Mouse (Mus musculus): ENCODE measurements around the gene Dnmt3l. TPM values are rescaled to one million over a fixed set of nuclear protein-coding genes. Genes with fewer than 3 reads are reported as not detected.
A peak's percentile ranks its signal among the peaks of the same experiment; 100 is the strongest.

Dnmt3l gene
- polyA plus RNA-seq, 1 experiment from 2014 or later = not detected

DNA sequence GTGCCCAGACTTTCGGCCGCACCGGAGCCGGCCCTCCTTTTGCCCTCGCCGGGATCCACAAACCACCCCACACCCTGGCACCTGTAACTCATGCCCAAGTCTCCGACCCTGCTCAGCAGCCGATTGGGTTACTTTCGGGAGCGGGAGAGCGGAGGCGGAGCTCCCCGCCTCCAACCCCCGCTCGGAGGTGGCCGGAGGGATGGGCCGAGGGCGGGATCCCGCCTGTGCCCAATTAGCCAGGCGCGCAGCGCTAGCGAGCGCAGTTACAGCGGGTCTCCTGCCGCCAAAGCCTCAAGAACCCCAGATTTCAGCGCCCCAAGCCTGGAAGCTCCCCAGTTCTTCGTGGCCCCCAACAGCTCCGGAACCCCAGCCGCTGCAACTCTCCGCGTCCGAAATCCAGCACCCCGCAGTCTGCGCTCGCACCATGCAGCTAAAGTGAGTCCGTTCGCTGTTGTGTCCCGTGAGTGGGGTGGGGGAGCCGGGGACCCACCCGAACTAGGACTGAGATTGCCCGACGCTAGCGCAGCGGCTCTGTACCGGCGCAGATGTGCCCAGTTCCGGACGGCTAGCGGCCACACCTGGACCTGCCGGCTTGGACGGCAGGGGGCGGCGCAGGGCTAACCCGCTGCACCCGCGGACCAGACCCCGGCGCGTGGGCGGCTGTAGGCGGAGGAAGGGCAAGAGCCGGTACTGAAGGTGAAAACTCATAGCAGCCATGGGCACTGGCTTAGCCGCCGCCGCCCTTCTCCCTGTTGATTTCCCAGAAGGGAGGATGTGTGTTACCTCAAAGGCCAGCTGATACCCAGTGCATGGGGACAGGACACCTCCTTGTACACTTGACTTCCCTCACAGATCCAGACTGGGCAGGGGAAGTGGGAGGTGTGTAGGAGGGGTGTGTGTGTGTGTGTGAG is 27.6 kb downstream of the Dnmt3l start, which contains the start of gene Icosl:
Gene Icosl (plus strand): TSS at position 202 of the 911 bp plus-strand sequence.
- H3K9me3 ChIP-seq (ENCODE audit: control insufficient read depth, low read length) = no peaks in the 10 kb centered on the region
- ATAC-seq (ENCODE audit: low FRiP score) (peak; percentile 84), DNase-seq (ENCODE audit: low spot score) (peak; percentile 44)
- peaks cover 8% of the 10 kb centered on the region; the same call in 1 of the 2 replicates for H3K4me1 ChIP-seq (replicated peaks; ENCODE audit: control insufficient read depth, insufficient read depth, low read length)
- no peaks in the 10 kb centered on the region for H3K36me3 ChIP-seq (replicated peaks; ENCODE audit: control insufficient read depth, insufficient read depth)
- peak within 1 kb of the TSS; percentile 98 for H3K4me2 ChIP-seq (replicated peaks)
- H3K4me3 ChIP-seq (replicated peaks; ENCODE audit: low read length) = peak within 1 kb of the TSS; percentile 50
- peak within 1 kb of the TSS; percentile 57 for H3K9ac ChIP-seq
- H3K27me3 ChIP-seq (ENCODE audit: control insufficient read depth, insufficient read depth, low read length) = peaks cover 26% of the 10 kb centered on the region
- H3K27ac ChIP-seq = no peak within 1 kb of the TSS
- WGBS = under 1% methylated on average over 66 of the region's 66 CpGs

- ATAC-seq (ENCODE audit: low FRiP score) (no peak), DNase-seq (ENCODE audit: low spot score) (no peak)
- Histone ChIP-seq H3K4me3 (replicated peaks; ENCODE audit: low read length) (no peak overlapping the region), H3K9me3 (ENCODE audit: control insufficient read depth, low read length) (no peaks in the 10 kb centered on the region), H3K4me2 (replicated peaks) (no peak overlapping the region), H3K27ac (no peak overlapping the region), H3K9ac (no peak overlapping the region), H3K27me3 (ENCODE audit: control insufficient read depth, insufficient read depth, low read length) (peaks cover 16% of the 10 kb centered on the region), H3K36me3 (replicated peaks; ENCODE audit: control insufficient read depth, insufficient read depth) (no peaks in the 10 kb centered on the region), H3K4me1 (replicated peaks; ENCODE audit: control insufficient read depth, insufficient read depth, low read length) (peaks cover 5% of the 10 kb centered on the region; the same call in 1 of the 2 replicates)
- WGBS = 82% methylated on average over 4 of the region's 4 CpGs
Measured at GRCm38 (mm10) chr10:78074151-78074550, 32.4 kb downstream of the Dnmt3l start.

DNA sequence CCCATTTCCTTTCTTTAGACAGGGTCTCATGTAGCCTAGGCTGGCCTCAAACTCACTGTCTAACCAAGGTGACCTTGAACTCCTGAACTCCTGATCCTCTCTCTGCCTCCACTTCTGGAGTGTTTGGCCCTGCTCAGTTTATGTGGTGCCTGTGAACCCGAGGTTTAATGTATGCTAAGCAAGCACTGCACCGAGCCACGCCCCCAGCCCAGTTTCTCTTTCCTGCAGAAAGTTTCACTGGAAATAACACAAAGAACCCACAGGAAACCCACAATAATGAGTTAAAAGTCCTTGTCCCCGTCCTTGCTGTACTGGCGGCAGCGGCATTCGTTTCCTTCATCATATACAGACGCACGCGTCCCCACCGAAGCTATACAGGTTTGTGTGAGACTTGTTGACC is 33.2 kb downstream of the Dnmt3l start:
- Histone ChIP-seq H3K27me3 (ENCODE audit: control insufficient read depth, insufficient read depth, low read length) (peaks cover 8% of the 10 kb centered on the region), H3K36me3 (replicated peaks; ENCODE audit: control insufficient read depth, insufficient read depth) (no peaks in the 10 kb centered on the region), H3K4me1 (replicated peaks; ENCODE audit: control insufficient read depth, insufficient read depth, low read length) (no peaks in the 10 kb centered on the region), H3K9me3 (ENCODE audit: control insufficient read depth, low read length) (no peaks in the 10 kb centered on the region), H3K27ac (no peak overlapping the region), H3K4me3 (replicated peaks; ENCODE audit: low read length) (no peak overlapping the region), H3K4me2 (replicated peaks) (no peak overlapping the region), H3K9ac (no peak overlapping the region)
- WGBS = 85% methylated on average over 11 of the region's 11 CpGs
- ATAC-seq (ENCODE audit: low FRiP score) (no peak), DNase-seq (ENCODE audit: low spot score) (no peak)

GRCm38 (mm10) chr10:78077862-78078261 is 36.1 kb downstream of the Dnmt3l start:
- ATAC-seq (ENCODE audit: low FRiP score) (no peak), DNase-seq (ENCODE audit: low spot score) (no peak)
- Histone ChIP-seq H3K4me1 (replicated peaks; ENCODE audit: control insufficient read depth, insufficient read depth, low read length) (no peaks in the 10 kb centered on the region), H3K36me3 (replicated peaks; ENCODE audit: control insufficient read depth, insufficient read depth) (no peaks in the 10 kb centered on the region), H3K9me3 (ENCODE audit: control insufficient read depth, low read length) (no peaks in the 10 kb centered on the region), H3K27ac (no peak overlapping the region), H3K4me2 (replicated peaks) (no peak overlapping the region), H3K4me3 (replicated peaks; ENCODE audit: low read length) (no peak overlapping the region), H3K9ac (no peak overlapping the region), H3K27me3 (ENCODE audit: control insufficient read depth, insufficient read depth, low read length) (no peaks in the 10 kb centered on the region)
- 82% methylated on average over 9 of the region's 9 CpGs for WGBS

GRCm38 (mm10) chr10:78078276-78078675 is 36.5 kb downstream of the Dnmt3l start:
- 88% methylated on average over 5 of the region's 5 CpGs for WGBS

DNA sequence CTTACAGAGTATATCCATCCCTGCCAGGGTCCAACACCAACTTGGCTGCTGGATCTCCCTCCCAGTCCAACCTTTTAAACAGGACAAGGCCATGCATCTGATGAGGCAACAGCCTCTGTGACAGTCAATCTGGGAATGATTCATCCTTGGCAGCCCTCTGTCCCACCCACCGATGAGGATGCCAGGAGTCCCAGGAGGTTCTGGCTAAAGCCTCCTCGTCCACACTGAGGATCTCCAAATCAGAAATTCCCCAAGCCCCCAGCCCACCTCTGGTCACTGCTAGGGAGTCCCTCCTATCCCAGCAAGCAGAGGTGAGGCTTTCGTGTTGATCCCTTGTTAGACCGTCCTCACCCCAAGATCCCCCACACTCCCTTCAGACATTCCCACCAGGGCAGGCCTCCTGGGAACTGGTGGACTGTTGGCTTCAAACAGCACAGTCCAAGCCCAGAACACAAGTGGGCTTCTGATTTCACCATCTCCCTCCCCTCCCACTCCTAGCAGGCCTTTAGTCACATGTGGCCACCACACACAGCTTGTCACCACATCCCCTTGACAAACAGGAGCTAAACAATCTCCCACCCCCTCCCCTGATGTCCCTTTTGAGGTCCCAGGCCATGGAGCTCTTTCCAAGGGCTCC is 38.3 kb downstream of the Dnmt3l start:
- Histone ChIP-seq H3K9me3 (ENCODE audit: control insufficient read depth, low read length) (no peaks in the 10 kb centered on the region), H3K4me3 (replicated peaks; ENCODE audit: low read length) (no peak overlapping the region), H3K9ac (no peak overlapping the region), H3K36me3 (replicated peaks; ENCODE audit: control insufficient read depth, insufficient read depth) (no peaks in the 10 kb centered on the region), H3K27ac (no peak overlapping the region), H3K4me2 (replicated peaks) (no peak overlapping the region), H3K27me3 (ENCODE audit: control insufficient read depth, insufficient read depth, low read length) (no peaks in the 10 kb centered on the region), H3K4me1 (replicated peaks; ENCODE audit: control insufficient read depth, insufficient read depth, low read length) (no peaks in the 10 kb centered on the region)
- WGBS = 81% methylated on average over 4 of the region's 4 CpGs
- DNase-seq (ENCODE audit: low spot score) (no peak), ATAC-seq (ENCODE audit: low FRiP score) (no peak)

More at GRCm38 (mm10) chr10:78078276-78078675, 36.5 kb downstream of the Dnmt3l start:
- H3K27ac ChIP-seq = no peak overlapping the region
- no peak overlapping the region for H3K4me2 ChIP-seq (replicated peaks)
- H3K9me3 ChIP-seq (ENCODE audit: control insufficient read depth, low read length) = no peaks in the 10 kb centered on the region
- H3K36me3 ChIP-seq (replicated peaks; ENCODE audit: control insufficient read depth, insufficient read depth) = no peaks in the 10 kb centered on the region
- DNase-seq (ENCODE audit: low spot score) = no peak
- H3K9ac ChIP-seq = no peak overlapping the region
- H3K4me1 ChIP-seq (replicated peaks; ENCODE audit: control insufficient read depth, insufficient read depth, low read length) = no peaks in the 10 kb centered on the region
- ATAC-seq (ENCODE audit: low FRiP score) = no peak
- no peak overlapping the region for H3K4me3 ChIP-seq (replicated peaks; ENCODE audit: low read length)
- no peaks in the 10 kb centered on the region for H3K27me3 ChIP-seq (ENCODE audit: control insufficient read depth, insufficient read depth, low read length)

GRCm38 (mm10) chr10:78084073-78084472 is 42.3 kb downstream of the Dnmt3l start:
- ATAC-seq (ENCODE audit: low FRiP score) = no peak
- Histone ChIP-seq H3K27ac (no peak overlapping the region), H3K9ac (no peak overlapping the region), H3K4me2 (replicated peaks) (no peak overlapping the region), H3K36me3 (replicated peaks; ENCODE audit: control insufficient read depth, insufficient read depth) (no peaks in the 10 kb centered on the region), H3K9me3 (ENCODE audit: control insufficient read depth, low read length) (no peaks in the 10 kb centered on the region), H3K4me1 (replicated peaks; ENCODE audit: control insufficient read depth, insufficient read depth, low read length) (no peaks in the 10 kb centered on the region), H3K4me3 (replicated peaks; ENCODE audit: low read length) (no peak overlapping the region), H3K27me3 (ENCODE audit: control insufficient read depth, insufficient read depth, low read length) (no peaks in the 10 kb centered on the region)
- DNase-seq (ENCODE audit: low spot score) = no peak
- 68% methylated on average over 1 of the region's 1 CpGs for WGBS

GRCm38 (mm10) chr10:78085711-78086110 is 44.0 kb downstream of the Dnmt3l start:
- H3K9me3 ChIP-seq (ENCODE audit: control insufficient read depth, low read length) = no peaks in the 10 kb centered on the region
- ATAC-seq (ENCODE audit: low FRiP score) = no peak

GRCm38 (mm10) chr10:78086444-78087061 is 44.8 kb downstream of the Dnmt3l start:
- no peak for ATAC-seq (ENCODE audit: low FRiP score)
- 79% methylated on average over 10 of the region's 10 CpGs for WGBS

More at GRCm38 (mm10) chr10:78085711-78086110, 44.0 kb downstream of the Dnmt3l start:
- H3K27ac ChIP-seq = no peak overlapping the region
- H3K9ac ChIP-seq = no peak overlapping the region
- no peaks in the 10 kb centered on the region for H3K4me1 ChIP-seq (replicated peaks; ENCODE audit: control insufficient read depth, insufficient read depth, low read length)
- H3K27me3 ChIP-seq (ENCODE audit: control insufficient read depth, insufficient read depth, low read length) = no peaks in the 10 kb centered on the region
- H3K4me2 ChIP-seq (replicated peaks) = no peak overlapping the region
- no peaks in the 10 kb centered on the region for H3K36me3 ChIP-seq (replicated peaks; ENCODE audit: control insufficient read depth, insufficient read depth)
- 96% methylated on average over 6 of the region's 6 CpGs for WGBS
- no peak for DNase-seq (ENCODE audit: low spot score)
- no peak overlapping the region for H3K4me3 ChIP-seq (replicated peaks; ENCODE audit: low read length)

More at GRCm38 (mm10) chr10:78086444-78087061, 44.8 kb downstream of the Dnmt3l start:
- Histone ChIP-seq H3K4me2 (replicated peaks) (no peak overlapping the region), H3K4me3 (replicated peaks; ENCODE audit: low read length) (no peak overlapping the region), H3K27ac (no peak overlapping the region), H3K9ac (no peak overlapping the region), H3K4me1 (replicated peaks; ENCODE audit: control insufficient read depth, insufficient read depth, low read length) (no peaks in the 10 kb centered on the region), H3K9me3 (ENCODE audit: control insufficient read depth, low read length) (no peaks in the 10 kb centered on the region), H3K36me3 (replicated peaks; ENCODE audit: control insufficient read depth, insufficient read depth) (no peaks in the 10 kb centered on the region), H3K27me3 (ENCODE audit: control insufficient read depth, insufficient read depth, low read length) (no peaks in the 10 kb centered on the region)
- DNase-seq (ENCODE audit: low spot score) = no peak

Data from hindbrain, embryonic 14.5 days (tissue).